Mouse (Mus musculus) spleen, adult 2 months (tissue): Measurements from ENCODE around the gene Atf2. TPM values are rescaled to one million over a fixed set of nuclear protein-coding genes. Genes with fewer than 3 reads are reported as not detected.

Experiments used
- DNase-seq, 2 experiments: peaks; one replicate each; pipeline versions ENCODE4 v3.0.0 to v3.0.0-alpha.2; 2012 to 2021; ENCODE audit warnings: low spot score in 2 of 2, low read depth in 1 of 2
- H3K27ac ChIP-seq: fragments of 200-500 bp; 2 replicates; pipeline ENCODE4 v1.5.1; 2012; ENCODE audit warnings: low read length, inconsistent platforms; ENCODE audit not compliant: insufficient read depth
- H3K27me3 ChIP-seq: fragments of 200-500 bp; 2 replicates; pipeline ENCODE4 v1.6.1; 2012; ENCODE audit warnings: mild to moderate bottlenecking, moderate library complexity, low read length, inconsistent platforms; ENCODE audit not compliant: control insufficient read depth, insufficient read depth
- H3K36me3 ChIP-seq: fragments of 200-500 bp; 2 replicates; pipeline ENCODE4 v1.6.1; 2012; ENCODE audit warnings: mild to moderate bottlenecking, low read length, inconsistent platforms; ENCODE audit not compliant: control insufficient read depth, insufficient read depth
- H3K4me1 ChIP-seq: fragments of 200-500 bp; 2 replicates; pipeline ENCODE4 v1.6.1; 2011; ENCODE audit warnings: inconsistent platforms; ENCODE audit not compliant: control insufficient read depth, insufficient read depth, insufficient read length
- H3K4me3 ChIP-seq: fragments of 200-500 bp; 2 replicates; pipeline ENCODE4 v1.5.1; 2011; ENCODE audit warnings: mild to moderate bottlenecking, inconsistent platforms; ENCODE audit not compliant: insufficient read depth, insufficient read length; ENCODE audit errors: extremely low read depth
- CTCF ChIP-seq: fragments of 200-500 bp; IDR thresholded peaks from 2 replicates; pipeline ENCODE4 v1.5.1; 2011; ENCODE audit warnings: mild to moderate bottlenecking, inconsistent platforms; ENCODE audit not compliant: insufficient read depth, insufficient read length, insufficient replicate concordance; ENCODE audit errors: extremely low read depth
- POLR2A ChIP-seq: fragments of 200-500 bp; IDR thresholded peaks from 2 replicates; pipeline ENCODE4 v1.6.1; 2011; ENCODE audit warnings: low read depth, low read length, inconsistent platforms
- WGBS: fragments of 180-500 bp; shearing (Covaris S2); methylation state at CpG from one replicate; pipeline ENCODE4 v1.1.7; 2018; 5-methylcytosine and 5-hydroxymethylcytosine counted together
- polyA plus RNA-seq: library from polyadenylated mRNA; depleted of rRNA; stranded (reverse); fragments of >200 nt; gene quantifications from 2 replicates; pipeline ENCODE4 v1.2.3, GENCODE M21; 2012

Gene Atf2
- polyA plus RNA-seq, 1 experiment, result 8.7 TPM

GRCm38 (mm10) chr2:73885997-73886396, 6.4 kb downstream of the Atf2 start:
- H3K4me1 ChIP-seq, result no peaks in the 10 kb centered on the region
- WGBS, result 67% methylated on average over 2 of the region's 2 CpGs
- TF ChIP-seq POLR2A (no peak), CTCF (no peak)
- no peak for DNase-seq
- no peak overlapping the region for H3K27ac ChIP-seq
- no peaks in the 10 kb centered on the region for H3K36me3 ChIP-seq
- H3K4me3 ChIP-seq, result no peak overlapping the region
- H3K27me3 ChIP-seq, result no peaks in the 10 kb centered on the region

GRCm38 (mm10) chr2:73877891-73878290, 14.5 kb downstream of the Atf2 start:
- WGBS, result 66% methylated on average over 2 of the region's 2 CpGs

GRCm38 (mm10) chr2:73867764-73868487, 24.5 kb downstream of the Atf2 start:
- no peak overlapping the region for H3K4me3 ChIP-seq
- peaks cover 3% of the 10 kb centered on the region; the same call in 1 of the 2 replicates for H3K36me3 ChIP-seq
- no peaks in the 10 kb centered on the region for H3K27me3 ChIP-seq
- peak in 1 of 2 experiments; percentile 32 for DNase-seq
- peak; percentile 26; the same call in 1 of the 2 replicates for TF ChIP-seq CTCF
- no peak for TF ChIP-seq POLR2A
- WGBS, result 83% methylated on average over 16 of the region's 16 CpGs
- no peaks in the 10 kb centered on the region for H3K4me1 ChIP-seq
- no peak overlapping the region for H3K27ac ChIP-seq

More at GRCm38 (mm10) chr2:73877891-73878290, 14.5 kb downstream of the Atf2 start:
- Histone ChIP-seq H3K27ac (no peak overlapping the region), H3K36me3 (peaks cover 5% of the 10 kb centered on the region; the same call in 1 of the 2 replicates), H3K4me3 (no peak overlapping the region), H3K27me3 (no peaks in the 10 kb centered on the region), H3K4me1 (no peaks in the 10 kb centered on the region; the same call in 1 of the 2 replicates)
- DNase-seq, result no peak
- TF ChIP-seq POLR2A, result no peak
- no peak for TF ChIP-seq CTCF

DNA sequence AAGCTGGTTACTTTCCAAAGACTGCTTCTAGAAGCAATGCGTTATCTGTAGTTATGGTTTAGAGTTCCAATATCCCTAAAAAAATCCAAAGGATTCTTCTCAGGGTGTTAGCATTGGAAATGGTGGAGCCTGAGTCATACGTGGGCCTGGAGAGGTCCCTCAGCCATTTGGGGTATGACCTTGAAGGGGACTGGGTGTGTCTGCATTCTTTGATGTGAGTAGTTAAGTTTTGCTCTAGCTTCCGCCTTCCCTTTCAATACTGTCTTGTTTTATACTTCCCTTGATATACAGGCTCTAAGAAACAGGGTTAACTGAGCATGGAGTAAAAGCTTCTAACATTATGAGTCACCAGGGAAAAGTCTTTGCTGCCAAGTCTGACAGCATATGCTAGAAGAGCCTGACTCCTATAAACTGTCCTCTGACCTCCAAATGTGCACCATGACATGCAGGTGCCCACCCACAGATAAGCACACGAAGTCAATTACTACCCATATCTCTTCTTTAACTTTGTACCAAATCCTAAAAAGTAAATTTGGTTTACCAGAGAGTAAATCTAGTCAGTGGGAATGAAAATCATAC, 32.3 kb downstream of the Atf2 start:
- H3K27me3 ChIP-seq, result no peaks in the 10 kb centered on the region
- no peaks in the 10 kb centered on the region; the same call in 1 of the 2 replicates for H3K36me3 ChIP-seq
- WGBS, result 88% methylated on average over 4 of the region's 4 CpGs
- no peak for TF ChIP-seq CTCF
- TF ChIP-seq POLR2A, result no peak
- H3K4me1 ChIP-seq, result no peaks in the 10 kb centered on the region
- H3K27ac ChIP-seq, result no peak overlapping the region
- H3K4me3 ChIP-seq, result no peak overlapping the region
- DNase-seq, result no peak

GRCm38 (mm10) chr2:73857352-73857751, 35.1 kb downstream of the Atf2 start:
- TF ChIP-seq CTCF, result no peak
- TF ChIP-seq POLR2A, result no peak
- no peaks in the 10 kb centered on the region for H3K4me1 ChIP-seq
- H3K27ac ChIP-seq, result no peak overlapping the region
- H3K4me3 ChIP-seq, result no peak overlapping the region
- no peaks in the 10 kb centered on the region for H3K27me3 ChIP-seq
- no peaks in the 10 kb centered on the region; the same call in 1 of the 2 replicates for H3K36me3 ChIP-seq
- no peak for DNase-seq

DNA sequence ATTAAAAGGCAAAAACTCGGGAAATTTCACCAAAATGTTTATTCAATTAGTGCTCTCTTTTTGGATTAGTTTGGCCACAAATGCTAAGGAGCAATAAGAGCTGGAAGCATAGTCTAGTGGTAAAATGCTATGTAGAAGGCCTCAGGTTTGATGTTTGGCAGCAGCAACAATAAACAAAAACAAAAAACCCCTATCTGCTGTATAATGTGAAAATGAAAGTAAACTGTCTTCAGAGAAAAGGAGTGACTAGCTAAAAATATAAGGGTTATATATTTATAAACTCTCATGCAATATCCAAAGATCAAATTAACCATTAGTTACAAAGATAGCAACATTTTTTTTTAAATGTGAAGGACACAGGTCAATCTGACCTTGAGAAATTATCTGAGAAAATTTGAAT, 36.2 kb downstream of the Atf2 start:
- Histone ChIP-seq H3K4me1 (no peaks in the 10 kb centered on the region), H3K27ac (no peak overlapping the region)

More for the DNA sequence above, 36.2 kb downstream of the Atf2 start:
- H3K36me3 ChIP-seq, result no peaks in the 10 kb centered on the region; the same call in 1 of the 2 replicates
- 66% methylated on average over 1 of the region's 1 CpGs for WGBS
- no peaks in the 10 kb centered on the region for H3K27me3 ChIP-seq
- no peak for DNase-seq
- no peak overlapping the region for H3K4me3 ChIP-seq
- TF ChIP-seq POLR2A, result no peak
- no peak for TF ChIP-seq CTCF
